10 mouse cellular contexts compared by ENCODE assay signal in the genomic region with DNA sequence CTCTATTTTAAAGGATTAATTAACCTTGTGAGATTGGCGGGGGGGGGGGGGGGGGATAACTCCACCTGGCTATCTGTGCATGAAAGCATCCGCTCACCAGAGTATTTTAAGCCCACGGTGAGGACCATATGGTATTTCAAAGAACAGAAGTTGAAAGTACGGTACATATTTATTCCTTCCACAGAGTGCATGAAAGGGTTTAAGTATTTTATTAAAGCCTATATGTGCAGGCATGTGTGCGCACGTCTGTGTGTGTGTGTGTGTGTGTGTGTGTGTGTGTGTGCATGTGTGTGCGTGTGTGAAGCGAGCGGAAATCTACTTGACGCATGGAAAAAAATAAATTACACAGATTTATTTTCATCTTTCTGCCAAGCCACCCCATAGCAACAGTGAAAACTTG. TPM values are rescaled to one million over a fixed set of nuclear protein-coding genes. Genes with fewer than 3 reads are reported as not detected.
DNase-seq lines count a peak whose midpoint lies in the region; ATAC-seq lines count a peak whose summit lies in the region.
"Had no signal": no experiment of that assay in that cellular context is flagged by ENCODE, and none has a peak within 500 bp of the region (broad histone marks: within the 10 kb centered on the region; RNA-seq: fewer than 3 reads in every experiment).

No protein-coding gene starts in this region.

- H3K4me3 ChIP-seq in heart, embryonic 14.5 days (ENCODE audit: control insufficient read depth in 1 of 2, insufficient read depth in 1 of 2, low read depth in 1 of 2, low read length in 2 of 2), result 0 out of 4 replicates have a peak overlapping the region, but pooled peaks of 1 of the 2 experiments have one; percentile 6
- peak overlapping the region; percentile 43 for H3K4me3 ChIP-seq in embryonic facial prominence, embryonic 10.5 days
- H3K4me3 ChIP-seq in hindbrain, embryonic 10.5 days, result peak overlapping the region; percentile 41
- H3K4me3 ChIP-seq in midbrain, embryonic 12.5 days, result peak overlapping the region; percentile 27
- H3K4me3 ChIP-seq: liver, embryonic 13.5 days had no signal

- WGBS in heart, embryonic 14.5 days, result 46% methylated on average over 10 of the region's 10 CpGs
- WGBS in embryonic facial prominence, embryonic 10.5 days, result 52% methylated on average over 10 of the region's 10 CpGs
- 43% methylated on average over 10 of the region's 10 CpGs for WGBS in hindbrain, embryonic 10.5 days
- 37% methylated on average over 9 of the region's 10 CpGs for WGBS in midbrain, embryonic 12.5 days

- H3K36me3 ChIP-seq in heart, embryonic 14.5 days (ENCODE audit: control insufficient read depth, insufficient read depth, low read length), result no peaks in the 10 kb centered on the region
- H3K36me3 ChIP-seq in embryonic facial prominence, embryonic 10.5 days (replicated peaks), result no peaks in the 10 kb centered on the region
- H3K36me3 ChIP-seq in hindbrain, embryonic 10.5 days, result no peaks in the 10 kb centered on the region
- no peaks in the 10 kb centered on the region for H3K36me3 ChIP-seq in midbrain, embryonic 12.5 days
- H3K36me3 ChIP-seq: liver, embryonic 13.5 days had no signal

- H3K4me2 ChIP-seq in heart, embryonic 14.5 days (ENCODE audit: low read length), result peak overlapping the region; percentile 54
- H3K4me2 ChIP-seq in midbrain, embryonic 12.5 days (replicated peaks), result peak overlapping the region; percentile 51
- H3K4me2 ChIP-seq: liver, embryonic 13.5 days had no signal

- no peak overlapping the region for H3K27ac ChIP-seq in heart, embryonic 14.5 days (replicated peaks in 1 of 2; ENCODE audit: control insufficient read depth in 1 of 2, insufficient read depth in 1 of 2, low read depth in 2 of 2, low read length in 2 of 2)
- peak overlapping the region; percentile 63; the same call in 1 of the 2 replicates for H3K27ac ChIP-seq in embryonic facial prominence, embryonic 10.5 days (replicated peaks)
- peak overlapping the region; percentile 72 for H3K27ac ChIP-seq in hindbrain, embryonic 10.5 days
- H3K27ac ChIP-seq in midbrain, embryonic 12.5 days (replicated peaks), result peak overlapping the region; percentile 67; the same call in 1 of the 2 replicates
- H3K27ac ChIP-seq: liver, embryonic 13.5 days had no signal

- peak overlapping the region; percentile 41; the same call in 1 of the 2 replicates for H3K9ac ChIP-seq in heart, embryonic 14.5 days (ENCODE audit: low read length)
- H3K9ac ChIP-seq in midbrain, embryonic 12.5 days (replicated peaks), result peak overlapping the region; percentile 28
- H3K9ac ChIP-seq: liver, embryonic 13.5 days had no signal

- peaks cover 5% of the 10 kb centered on the region in 2 experiments; a peak in 1 of 4 replicates for H3K4me1 ChIP-seq in heart, embryonic 14.5 days (ENCODE audit: control insufficient read depth in 2 of 2, insufficient read depth in 2 of 2, low read length in 2 of 2)
- H3K4me1 ChIP-seq in embryonic facial prominence, embryonic 10.5 days, result peaks cover 20% of the 10 kb centered on the region
- peaks cover 24% of the 10 kb centered on the region for H3K4me1 ChIP-seq in hindbrain, embryonic 10.5 days (replicated peaks)
- H3K4me1 ChIP-seq in midbrain, embryonic 12.5 days, result peaks cover 18% of the 10 kb centered on the region
- H3K4me1 ChIP-seq: liver, embryonic 13.5 days had no signal

- H3K9me3 ChIP-seq in heart, embryonic 14.5 days (ENCODE audit: control insufficient read depth, low read length), result no peaks in the 10 kb centered on the region
- H3K9me3 ChIP-seq in embryonic facial prominence, embryonic 10.5 days, result no peaks in the 10 kb centered on the region
- no peaks in the 10 kb centered on the region for H3K9me3 ChIP-seq in hindbrain, embryonic 10.5 days
- H3K9me3 ChIP-seq in midbrain, embryonic 12.5 days, result no peaks in the 10 kb centered on the region
- H3K9me3 ChIP-seq: liver, embryonic 13.5 days had no signal

- H3K27me3 ChIP-seq in heart, embryonic 14.5 days (ENCODE audit: control insufficient read depth, insufficient read depth, low read length), result peaks cover 9% of the 10 kb centered on the region; the same call in 1 of the 2 replicates
- H3K27me3 ChIP-seq in embryonic facial prominence, embryonic 10.5 days (replicated peaks; ENCODE audit: low read depth, poor library complexity, severe bottlenecking), result peaks cover 25% of the 10 kb centered on the region; the same call in 1 of the 2 replicates
- H3K27me3 ChIP-seq in hindbrain, embryonic 10.5 days (ENCODE audit: insufficient read depth, poor library complexity, severe bottlenecking), result 0 out of 2 replicates have a peak, but pooled peaks cover 6% of the 10 kb centered on the region
- H3K27me3 ChIP-seq in midbrain, embryonic 12.5 days, result peaks cover 25% of the 10 kb centered on the region

- ATAC-seq in heart, embryonic 14.5 days (ENCODE audit: insufficient number of reproducible peaks, insufficient read depth, low FRiP score, low read depth), result no peak
- ATAC-seq in midbrain, embryonic 12.5 days (ENCODE audit: low FRiP score, low read depth), result peak; percentile 57

- no peak for DNase-seq in heart, adult 11 months
- DNase-seq in embryonic facial prominence, embryonic 10.5 days (ENCODE audit: low spot score), result no peak
- no peak for DNase-seq in hindbrain, embryonic 10.5 days (ENCODE audit: low spot score)
- DNase-seq in ovary, postnatal 36 days (ENCODE audit: low spot score), result no peak
- no peak for DNase-seq in spleen, adult 12 weeks (ENCODE audit: low spot score)
- DNase-seq in cerebellum, postnatal 25 days, result no peak
- DNase-seq: liver, embryonic 13.5 days; thymus, postnatal 14 days had no signal

RNA-seq across cellular contexts. Expression of gene Ccne1, which starts 32.4 kb away (rescaled TPM):
- polyA plus RNA-seq in heart, embryonic 14.5 days (2014; fragmentation: Nextera tagmentation; extraction: Ambion mirVana), result 29.2 and 33.2 TPM in 2 replicates
- polyA plus RNA-seq in embryonic facial prominence, embryonic 10.5 days (2016; fragmentation: Nextera tagmentation; extraction: Ambion mirVana), result 130 and 134 TPM in 2 replicates
- 66.1 and 92.1 TPM in 2 replicates for polyA plus RNA-seq in hindbrain, embryonic 10.5 days (2016; fragmentation: Nextera tagmentation; extraction: Ambion mirVana)
- polyA plus RNA-seq in midbrain, embryonic 12.5 days (2016; fragmentation: Nextera tagmentation; extraction: Ambion mirVana), result 36.7 and 37.5 TPM in 2 replicates

RNA-seq across cellular contexts. Expression of gene Uri1, which starts 51.6 kb away (rescaled TPM):
- 33.6 and 33.9 TPM in 2 replicates for polyA plus RNA-seq in heart, embryonic 14.5 days (2014; fragmentation: Nextera tagmentation; extraction: Ambion mirVana)
- 48.3 and 49.0 TPM in 2 replicates for polyA plus RNA-seq in embryonic facial prominence, embryonic 10.5 days (2016; fragmentation: Nextera tagmentation; extraction: Ambion mirVana)
- polyA plus RNA-seq in hindbrain, embryonic 10.5 days (2016; fragmentation: Nextera tagmentation; extraction: Ambion mirVana), result 33.4 and 40.1 TPM in 2 replicates
- 44.4 and 46.6 TPM in 2 replicates for polyA plus RNA-seq in midbrain, embryonic 12.5 days (2016; fragmentation: Nextera tagmentation; extraction: Ambion mirVana)

Comparison
In these comparisons a context has a peak if more than half of its experiments do, and no peak if none do; other contexts are left out.
1. H3K27ac ChIP-seq: peak in embryonic facial prominence, embryonic 10.5 days (single experiment), hindbrain, embryonic 10.5 days (single experiment) and midbrain, embryonic 12.5 days (single experiment); none in heart, embryonic 14.5 days (0 of 2).